Mouse (Mus musculus): ENCODE measurements around the gene Brca1. TPM values are rescaled to one million over a fixed set of nuclear protein-coding genes. Genes with fewer than 3 reads are reported as not detected.
A peak's percentile ranks its signal among the peaks of the same experiment; 100 is the strongest.
"Not testable (repeated sequence)": the region's sequence is repeated elsewhere in the genome, so short reads cannot be mapped to it uniquely, and the experiment has no call there.

Brca1 gene
- polyA plus RNA-seq (2015; fragmentation: Nextera tagmentation; extraction: Ambion mirVana) = 8.4 and 10.2 TPM in 2 replicates

- no peaks in the 10 kb centered on the region for H3K9me3 ChIP-seq
- peaks cover 14% of the 10 kb centered on the region; the same call in 1 of the 2 replicates for H3K4me1 ChIP-seq (replicated peaks)
- no peaks in the 10 kb centered on the region for H3K27me3 ChIP-seq (replicated peaks)
- peak within 1 kb of the TSS; percentile 92 for H3K27ac ChIP-seq
- no peaks in the 10 kb centered on the region for H3K36me3 ChIP-seq
- peak within 1 kb of the TSS; percentile 77 for H3K9ac ChIP-seq
- peak within 1 kb of the TSS; percentile 88 for H3K4me3 ChIP-seq (replicated peaks)
- H3K4me2 ChIP-seq (replicated peaks) = peak within 1 kb of the TSS; percentile 65
- peak; percentile 87 for ATAC-seq
- under 1% methylated on average over 43 of the region's 43 CpGs for WGBS
Observed at GRCm38 (mm10) chr11:101551751-101552475, at the start of gene Brca1, which contains the start of gene Nbr1. Gene Brca1, minus strand, starts transcription at chr11:101551955. Gene Nbr1, plus strand, starts transcription at chr11:101552149.

GRCm38 (mm10) chr11:101599156-101599555 lies 47.4 kb upstream of the Brca1 start, which contains the start of gene Gm11634:
Gene Gm11634, minus strand, starts transcription at chr11:101599256.
- Histone ChIP-seq H3K9ac (no peak within 1 kb of the TSS), H3K9me3 (no peaks in the 10 kb centered on the region), H3K4me3 (replicated peaks) (no peak within 1 kb of the TSS), H3K27me3 (replicated peaks) (no peaks in the 10 kb centered on the region; the same call in 1 of the 2 replicates), H3K27ac (no peak within 1 kb of the TSS), H3K4me1 (replicated peaks) (no peaks in the 10 kb centered on the region), H3K36me3 (no peaks in the 10 kb centered on the region), H3K4me2 (replicated peaks) (no peak within 1 kb of the TSS)
- WGBS = 81% methylated on average over 6 of the region's 6 CpGs
- no peak for ATAC-seq

GRCm38 (mm10) chr11:101589989-101590624 lies 38.4 kb upstream of the Brca1 start:
- H3K4me3 ChIP-seq (replicated peaks) = no peak overlapping the region
- H3K36me3 ChIP-seq = no peaks in the 10 kb centered on the region; the same call in 1 of the 2 replicates
- no peaks in the 10 kb centered on the region for H3K27me3 ChIP-seq (replicated peaks)
- peak; percentile 76 for ATAC-seq
- WGBS = 63% methylated on average over 12 of the region's 12 CpGs
- H3K9ac ChIP-seq = no peak overlapping the region
- no peak overlapping the region for H3K4me2 ChIP-seq (replicated peaks)
- no peaks in the 10 kb centered on the region for H3K9me3 ChIP-seq
- peak overlapping the region; percentile 71 for H3K27ac ChIP-seq
- H3K4me1 ChIP-seq (replicated peaks) = peaks cover 12% of the 10 kb centered on the region; the same call in 1 of the 2 replicates

- Histone ChIP-seq H3K4me3 (replicated peaks) (no peak overlapping the region), H3K27ac (peak overlapping the region; percentile 71; the same call in 1 of the 2 replicates), H3K36me3 (no peaks in the 10 kb centered on the region; the same call in 1 of the 2 replicates), H3K4me2 (replicated peaks) (no peak overlapping the region), H3K9me3 (no peaks in the 10 kb centered on the region), H3K27me3 (replicated peaks) (no peaks in the 10 kb centered on the region), H3K4me1 (replicated peaks) (peaks cover 12% of the 10 kb centered on the region; the same call in 1 of the 2 replicates), H3K9ac (no peak overlapping the region)
- WGBS = 24% methylated on average over 5 of the region's 5 CpGs
- ATAC-seq = peak; percentile 46
Observed at GRCm38 (mm10) chr11:101589444-101589843, 37.7 kb upstream of the Brca1 start.

- H3K27ac ChIP-seq = no peak overlapping the region
- 0 out of 2 replicates have a peak, but pooled peaks have one; percentile 16 for ATAC-seq
- H3K4me2 ChIP-seq (replicated peaks) = no peak overlapping the region
- no peak overlapping the region for H3K9ac ChIP-seq
- H3K27me3 ChIP-seq (replicated peaks) = no peaks in the 10 kb centered on the region
- no peaks in the 10 kb centered on the region; the same call in 1 of the 2 replicates for H3K36me3 ChIP-seq
- 90% methylated on average over 7 of the region's 7 CpGs for WGBS
- H3K4me1 ChIP-seq (replicated peaks) = peaks cover 12% of the 10 kb centered on the region; the same call in 1 of the 2 replicates
- no peaks in the 10 kb centered on the region for H3K9me3 ChIP-seq
- H3K4me3 ChIP-seq (replicated peaks) = no peak overlapping the region
Observed at GRCm38 (mm10) chr11:101588868-101589267, 37.1 kb upstream of the Brca1 start.

GRCm38 (mm10) chr11:101587676-101588075 lies 35.9 kb upstream of the Brca1 start:
- no peak overlapping the region for H3K4me2 ChIP-seq (replicated peaks)
- 90% methylated on average over 10 of the region's 10 CpGs for WGBS

GRCm38 (mm10) chr11:101585805-101586204 lies 34.0 kb upstream of the Brca1 start:
- 77% methylated on average over 4 of the region's 4 CpGs for WGBS
- H3K27ac ChIP-seq = no peak overlapping the region

More at GRCm38 (mm10) chr11:101587676-101588075, 35.9 kb upstream of the Brca1 start:
- Histone ChIP-seq H3K36me3 (no peaks in the 10 kb centered on the region; the same call in 1 of the 2 replicates), H3K4me3 (replicated peaks) (no peak overlapping the region), H3K9ac (no peak overlapping the region), H3K4me1 (replicated peaks) (peaks cover 15% of the 10 kb centered on the region; the same call in 1 of the 2 replicates), H3K9me3 (no peaks in the 10 kb centered on the region), H3K27me3 (replicated peaks) (no peaks in the 10 kb centered on the region), H3K27ac (no peak overlapping the region)
- no peak for ATAC-seq

GRCm38 (mm10) chr11:101585031-101585430 lies 33.3 kb upstream of the Brca1 start:
- not testable (repeated sequence) for H3K36me3 ChIP-seq; H3K27me3 ChIP-seq (replicated peaks); H3K9me3 ChIP-seq; H3K9ac ChIP-seq; H3K4me3 ChIP-seq (replicated peaks); H3K27ac ChIP-seq; ATAC-seq; H3K4me2 ChIP-seq (replicated peaks)
- H3K4me1 ChIP-seq (replicated peaks) = peaks cover 17% of the 10 kb centered on the region; the same call in 1 of the 2 replicates
- 97% methylated on average over 1 of the region's 1 CpGs for WGBS

More at GRCm38 (mm10) chr11:101585805-101586204, 34.0 kb upstream of the Brca1 start:
- Histone ChIP-seq H3K9me3 (no peaks in the 10 kb centered on the region), H3K36me3 (no peaks in the 10 kb centered on the region; the same call in 1 of the 2 replicates), H3K27me3 (replicated peaks) (no peaks in the 10 kb centered on the region), H3K4me2 (replicated peaks) (no peak overlapping the region), H3K4me3 (replicated peaks) (no peak overlapping the region), H3K4me1 (replicated peaks) (peaks cover 19% of the 10 kb centered on the region; the same call in 1 of the 2 replicates), H3K9ac (no peak overlapping the region)
- ATAC-seq = no peak

GRCm38 (mm10) chr11:101583205-101583604 lies 31.4 kb upstream of the Brca1 start:
- Histone ChIP-seq H3K4me2 (replicated peaks) (no peak overlapping the region), H3K9me3 (no peaks in the 10 kb centered on the region), H3K36me3 (peaks cover 8% of the 10 kb centered on the region; the same call in 1 of the 2 replicates), H3K27ac (no peak overlapping the region), H3K27me3 (replicated peaks) (no peaks in the 10 kb centered on the region), H3K9ac (no peak overlapping the region), H3K4me3 (replicated peaks) (no peak overlapping the region), H3K4me1 (replicated peaks) (0 out of 2 replicates have a peak, but pooled peaks cover 8% of the 10 kb centered on the region)
- no peak for ATAC-seq
- 90% methylated on average over 2 of the region's 2 CpGs for WGBS

GRCm38 (mm10) chr11:101582054-101583035 lies 30.6 kb upstream of the Brca1 start, which contains the start of gene Tmem106a:
Gene Tmem106a, plus strand, starts transcription at chr11:101582242.
- Histone ChIP-seq H3K36me3 (peaks cover 16% of the 10 kb centered on the region), H3K4me2 (replicated peaks) (peak within 1 kb of the TSS; percentile 62), H3K27me3 (replicated peaks) (no peaks in the 10 kb centered on the region), H3K27ac (peak within 1 kb of the TSS; percentile 66), H3K4me1 (replicated peaks) (0 out of 2 replicates have a peak, but pooled peaks cover 8% of the 10 kb centered on the region), H3K9ac (peak within 1 kb of the TSS; percentile 53), H3K4me3 (replicated peaks) (peak within 1 kb of the TSS; percentile 47), H3K9me3 (no peaks in the 10 kb centered on the region)
- WGBS = 18% methylated on average over 31 of the region's 31 CpGs
- peak; percentile 91 for ATAC-seq

- no peak for ATAC-seq
- H3K27ac ChIP-seq = no peak overlapping the region
- H3K4me1 ChIP-seq (replicated peaks) = 0 out of 2 replicates have a peak, but pooled peaks cover 8% of the 10 kb centered on the region
- H3K36me3 ChIP-seq = peaks cover 27% of the 10 kb centered on the region
- 68% methylated on average over 6 of the region's 6 CpGs for WGBS
- H3K9ac ChIP-seq = no peak overlapping the region
- no peak overlapping the region for H3K4me3 ChIP-seq (replicated peaks)
- H3K9me3 ChIP-seq = no peaks in the 10 kb centered on the region
- H3K27me3 ChIP-seq (replicated peaks) = no peaks in the 10 kb centered on the region
- no peak overlapping the region for H3K4me2 ChIP-seq (replicated peaks)
Observed at GRCm38 (mm10) chr11:101581081-101581764, 29.5 kb upstream of the Brca1 start.

Measured in intestine, embryonic 15.5 days (tissue).